Comparison of ENCODE assay signal across 8 mouse cellular contexts in genomic region chr1:77516203-77516991, GRCm38 (mm10). TPM values are rescaled to one million over a fixed set of nuclear protein-coding genes. Genes with fewer than 3 reads are reported as not detected.
DNase-seq lines count a peak whose midpoint lies in the region; ATAC-seq and TF ChIP-seq lines count a peak whose summit lies in the region.

No protein-coding gene starts in this region.

- H3K27me3 ChIP-seq in intestine, postnatal 0 days (replicated peaks; ENCODE audit: control insufficient read depth, insufficient read depth, low read length) = peaks cover 3% of the 10 kb centered on the region; the same call in 1 of the 2 replicates
- H3K27me3 ChIP-seq in midbrain, embryonic 10.5 days (ENCODE audit: low read depth, poor library complexity, severe bottlenecking) = peaks cover 58% of the 10 kb centered on the region

- no peak overlapping the region for H3K27ac ChIP-seq in intestine, postnatal 0 days (ENCODE audit: low read depth, low read length)
- peak overlapping the region; percentile 87 for H3K27ac ChIP-seq in midbrain, embryonic 10.5 days (replicated peaks)

- H3K9ac ChIP-seq in intestine, postnatal 0 days (ENCODE audit: low read depth, low read length) = no peak overlapping the region

- H3K4me2 ChIP-seq in intestine, postnatal 0 days (replicated peaks; ENCODE audit: low read depth) = peak overlapping the region; percentile 96

- TF ChIP-seq CTCF in intestine, postnatal 0 days (IDR thresholded peaks at IDR 0.05; ENCODE audit: low read depth) = peak; percentile 99

- ATAC-seq in intestine, postnatal 0 days = peak; percentile 55

- 0 out of 2 replicates have a peak, but pooled peaks cover 6% of the 10 kb centered on the region for H3K4me1 ChIP-seq in intestine, postnatal 0 days (replicated peaks; ENCODE audit: control insufficient read depth, insufficient read depth, low read length)
- peaks cover 48% of the 10 kb centered on the region for H3K4me1 ChIP-seq in midbrain, embryonic 10.5 days

- H3K36me3 ChIP-seq in intestine, postnatal 0 days (ENCODE audit: control insufficient read depth, insufficient read depth) = no peaks in the 10 kb centered on the region
- H3K36me3 ChIP-seq in midbrain, embryonic 10.5 days = no peaks in the 10 kb centered on the region

- peak overlapping the region; percentile 69 for H3K4me3 ChIP-seq in intestine, postnatal 0 days (ENCODE audit: low read depth, low read length)
- H3K4me3 ChIP-seq in midbrain, embryonic 10.5 days = peak overlapping the region; percentile 79

- H3K9me3 ChIP-seq in intestine, postnatal 0 days (ENCODE audit: control insufficient read depth) = no peaks in the 10 kb centered on the region
- no peaks in the 10 kb centered on the region for H3K9me3 ChIP-seq in midbrain, embryonic 10.5 days (replicated peaks)

- 1% methylated on average over 36 of the region's 36 CpGs for WGBS in intestine, postnatal 0 days
- 1% methylated on average over 36 of the region's 36 CpGs for WGBS in midbrain, embryonic 10.5 days

- intact Hi-C loops in left cerebral cortex, postnatal 36 days (cut with DNase I) = loop anchor here (2.0 to 10.0 kb wide), 5 partner anchors 242 to 1864 kb away; no protein-coding TSS in a partner anchor

- peak; percentile 96 for DNase-seq in adrenal gland, postnatal 10 days
- DNase-seq in embryo, embryonic 11.5 days (ENCODE audit: low read depth, low spot score) = peak; percentile 89
- peak; percentile 90 to 92 for DNase-seq in gastrocnemius, postnatal 4 days (ENCODE audit: low spot score in 2 of 2)
- DNase-seq in left cerebral cortex, postnatal 36 days (ENCODE audit: low spot score in 2 of 2) = peak; percentile 94
- peak; percentile 93 for DNase-seq in midbrain, embryonic 10.5 days (ENCODE audit: low spot score)
- peak; percentile 87 to 90 for DNase-seq in right cerebral cortex, postnatal 36 days (ENCODE audit: low spot score in 2 of 2)
- DNase-seq in urinary bladder, postnatal 36 days (ENCODE audit: low spot score in 2 of 2) = peak; percentile 92 to 93

RNA-seq across cellular contexts. Expression of gene Epha4, which starts 1.5 kb away (rescaled TPM):
- total RNA-seq in adrenal gland, postnatal 10 days (2021) = 1 to 10 TPM; 4.2 TPM
- 10 to 100 TPM; 10.7 to 12.8 TPM for total RNA-seq in gastrocnemius, postnatal 4 days (2021)
- polyA plus RNA-seq in intestine, postnatal 0 days (2015; fragmentation: Nextera tagmentation; extraction: Ambion mirVana) = 1.5 and 2.1 TPM in 2 replicates
- 100 to 1,000 TPM; 173 to 182 TPM for total RNA-seq in left cerebral cortex, postnatal 36 days (2021)
- 17.1 and 22.9 TPM in 2 replicates for polyA plus RNA-seq in midbrain, embryonic 10.5 days (2016; fragmentation: Nextera tagmentation; extraction: Ambion mirVana)

Comparison
In these comparisons a context has a peak if more than half of its experiments do, and no peak if none do; other contexts are left out.
1. RNA of gene Epha4, which starts 1.5 kb away (total RNA-seq): 173 to 182 TPM in left cerebral cortex, postnatal 36 days; 10.7 to 12.8 TPM in gastrocnemius, postnatal 4 days and 4.2 TPM in adrenal gland, postnatal 10 days; every median in the first group is over 10 times any median in the second.
2. Peak in every context shown above with its lines, with median percentiles within 50 percentile points of each other: DNase-seq.